Mouse (Mus musculus) bone marrow macrophage, adult 2 months (primary cell): ENCODE data around the gene Trim25. TPM values are rescaled to one million over a fixed set of nuclear protein-coding genes. Genes with fewer than 3 reads are reported as not detected.

Experiments used
- H3K27ac ChIP-seq: 2 replicates; pipeline ENCODE4 v1.5.1; 2012; ENCODE audit warnings: low read depth, low read length; ENCODE audit not compliant: insufficient read depth
- H3K4me1 ChIP-seq: 2 replicates; pipeline ENCODE4 v1.6.1; 2012; ENCODE audit warnings: low read length; ENCODE audit not compliant: control insufficient read depth, insufficient read depth
- H3K4me3 ChIP-seq: 2 replicates; pipeline ENCODE4 v1.5.1; 2012; ENCODE audit warnings: mild to moderate bottlenecking, low read length, moderate library complexity; ENCODE audit not compliant: insufficient read depth
- CTCF ChIP-seq: IDR thresholded peaks from 2 replicates; pipeline ENCODE4 v1.5.1; 2012; ENCODE audit warnings: low read depth, mild to moderate bottlenecking, low read length, moderate library complexity
- POLR2A ChIP-seq: IDR thresholded peaks from 2 replicates; pipeline ENCODE4 v1.6.1; 2012; ENCODE audit warnings: mild to moderate bottlenecking, low read depth, low read length, borderline replicate concordance
- polyA plus RNA-seq: library from polyadenylated mRNA; stranded (reverse); fragments of >200 nt; gene quantifications from 2 replicates; pipeline ENCODE4 v1.2.4, GENCODE M21; 2012; ENCODE audit not compliant: missing spikeins, insufficient read depth, insufficient read length

The Trim25 gene
- polyA plus RNA-seq, 1 experiment: 95.7 TPM

GRCm38 (mm10) chr11:89002621-89003020 is 3.4 kb downstream of the Trim25 start:
- no peak for TF ChIP-seq POLR2A
- no peak for TF ChIP-seq CTCF
- peak overlapping the region; percentile 12; the same call in 1 of the 2 replicates for H3K27ac ChIP-seq
- H3K4me3 ChIP-seq: peak overlapping the region; percentile 63
- peaks cover 34% of the 10 kb centered on the region for H3K4me1 ChIP-seq

GRCm38 (mm10) chr11:89003078-89003477 is 3.9 kb downstream of the Trim25 start:
- peaks cover 31% of the 10 kb centered on the region for H3K4me1 ChIP-seq
- TF ChIP-seq CTCF: no peak
- no peak for TF ChIP-seq POLR2A
- peak overlapping the region; percentile 63 for H3K4me3 ChIP-seq
- H3K27ac ChIP-seq: 0 out of 2 replicates have a peak overlapping the region, but pooled peaks have one; percentile 12

- peaks cover 33% of the 10 kb centered on the region for H3K4me1 ChIP-seq
- no peak overlapping the region for H3K27ac ChIP-seq
- TF ChIP-seq CTCF (no peak), POLR2A (no peak)
- peak overlapping the region; percentile 30 for H3K4me3 ChIP-seq
Observed at GRCm38 (mm10) chr11:89003726-89004125, 4.5 kb downstream of the Trim25 start.

- TF ChIP-seq CTCF (no peak), POLR2A (no peak)
- no peak overlapping the region for H3K4me3 ChIP-seq
- H3K27ac ChIP-seq: no peak overlapping the region
- peaks cover 35% of the 10 kb centered on the region for H3K4me1 ChIP-seq
Observed at GRCm38 (mm10) chr11:89005473-89005872, 6.3 kb downstream of the Trim25 start.

GRCm38 (mm10) chr11:89006404-89006803 is 7.2 kb downstream of the Trim25 start:
- H3K27ac ChIP-seq: no peak overlapping the region
- TF ChIP-seq POLR2A (no peak), CTCF (no peak)
- H3K4me3 ChIP-seq: no peak overlapping the region
- H3K4me1 ChIP-seq: peaks cover 35% of the 10 kb centered on the region

- TF ChIP-seq CTCF (no peak), POLR2A (no peak)
- no peak overlapping the region for H3K27ac ChIP-seq
- H3K4me1 ChIP-seq: peaks cover 31% of the 10 kb centered on the region
- no peak overlapping the region for H3K4me3 ChIP-seq
Observed at GRCm38 (mm10) chr11:89007582-89007981, 8.4 kb downstream of the Trim25 start.

- no peak for TF ChIP-seq POLR2A
- TF ChIP-seq CTCF: no peak
- H3K4me1 ChIP-seq: peaks cover 19% of the 10 kb centered on the region
- H3K4me3 ChIP-seq: no peak overlapping the region
- H3K27ac ChIP-seq: no peak overlapping the region
Observed at GRCm38 (mm10) chr11:89009066-89009465, 9.9 kb downstream of the Trim25 start.

- TF ChIP-seq POLR2A (no peak), CTCF (no peak)
- Histone ChIP-seq H3K27ac (no peak overlapping the region), H3K4me3 (no peak overlapping the region), H3K4me1 (peaks cover 18% of the 10 kb centered on the region)
Observed at GRCm38 (mm10) chr11:89009496-89009895, 10.3 kb downstream of the Trim25 start.

GRCm38 (mm10) chr11:89012241-89012640 is 13.1 kb downstream of the Trim25 start:
- H3K27ac ChIP-seq: no peak overlapping the region
- TF ChIP-seq CTCF (no peak), POLR2A (no peak)
- no peak overlapping the region for H3K4me3 ChIP-seq
- H3K4me1 ChIP-seq: peaks cover 13% of the 10 kb centered on the region

GRCm38 (mm10) chr11:89017514-89018182 is 18.5 kb downstream of the Trim25 start:
- Histone ChIP-seq H3K4me3 (no peak overlapping the region), H3K27ac (no peak overlapping the region), H3K4me1 (peaks cover 19% of the 10 kb centered on the region)
- TF ChIP-seq CTCF: no peak
- no peak for TF ChIP-seq POLR2A

- H3K4me3 ChIP-seq: no peak overlapping the region
- TF ChIP-seq CTCF: peak; percentile 33; the same call in 1 of the 2 replicates
- no peak for TF ChIP-seq POLR2A
- H3K4me1 ChIP-seq: peaks cover 40% of the 10 kb centered on the region
- H3K27ac ChIP-seq: no peak overlapping the region
Observed at GRCm38 (mm10) chr11:89020681-89021305, 21.6 kb downstream of the Trim25 start.
